Mouse (Mus musculus): ENCODE data around the gene Cdk15. TPM values are rescaled to one million over a fixed set of nuclear protein-coding genes. Genes with fewer than 3 reads are reported as not detected.

Gene Cdk15
- polyA plus RNA-seq, 1 experiment = not detected

DNA sequence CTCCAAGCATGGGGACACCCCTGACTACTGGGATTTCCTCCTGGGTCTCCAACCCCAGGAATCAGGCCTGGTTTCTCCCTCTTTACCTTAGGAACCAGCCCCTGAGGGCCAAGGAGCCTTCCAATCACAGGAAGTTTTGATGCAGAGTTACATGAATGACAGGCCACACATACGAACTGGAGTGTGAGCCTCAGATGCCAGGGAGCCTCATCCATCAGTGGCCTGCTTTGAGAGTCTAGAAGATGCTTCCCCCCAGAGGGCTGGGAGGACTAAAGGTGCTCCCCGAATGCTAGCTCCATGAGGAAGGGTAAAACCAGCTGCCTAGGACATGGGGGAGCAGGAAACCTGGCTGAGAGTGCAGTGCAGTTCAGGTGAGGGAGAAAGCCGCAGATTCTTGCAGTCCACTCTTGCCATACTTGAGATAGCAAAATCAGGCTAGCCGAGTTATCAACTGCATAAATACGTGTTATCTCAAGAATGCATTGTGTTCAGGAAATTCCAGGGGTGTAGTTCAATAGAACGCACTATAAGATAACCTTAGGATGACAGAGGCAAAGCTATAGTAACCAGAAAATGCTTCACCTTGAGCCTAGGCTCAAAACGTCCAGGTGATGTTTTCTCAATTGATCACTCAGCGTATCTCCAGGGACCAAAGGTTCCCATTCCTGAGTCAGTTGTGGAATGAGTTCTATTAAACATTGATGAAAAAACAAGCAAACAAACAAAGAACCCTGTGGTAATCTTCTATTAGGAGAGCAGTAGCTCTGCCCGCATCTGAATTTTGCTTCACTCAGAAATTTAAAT, 64.6 kb downstream of the Cdk15 start:
- Histone ChIP-seq H3K4me1 (peaks cover 4% of the 10 kb centered on the region), H3K36me3 (replicated peaks; ENCODE audit: low read length) (no peaks in the 10 kb centered on the region), H3K4me3 (replicated peaks) (no peak overlapping the region), H3K9me3 (peaks cover 12% of the 10 kb centered on the region), H3K27me3 (replicated peaks) (peaks cover 2% of the 10 kb centered on the region)
- TF ChIP-seq FLI1 (IDR thresholded peaks at IDR 0.05; ENCODE audit: low read length) (no peak), GATA1 (IDR thresholded peaks at IDR 0.05; ENCODE audit: borderline replicate concordance, low read length) (no peak)

DNA sequence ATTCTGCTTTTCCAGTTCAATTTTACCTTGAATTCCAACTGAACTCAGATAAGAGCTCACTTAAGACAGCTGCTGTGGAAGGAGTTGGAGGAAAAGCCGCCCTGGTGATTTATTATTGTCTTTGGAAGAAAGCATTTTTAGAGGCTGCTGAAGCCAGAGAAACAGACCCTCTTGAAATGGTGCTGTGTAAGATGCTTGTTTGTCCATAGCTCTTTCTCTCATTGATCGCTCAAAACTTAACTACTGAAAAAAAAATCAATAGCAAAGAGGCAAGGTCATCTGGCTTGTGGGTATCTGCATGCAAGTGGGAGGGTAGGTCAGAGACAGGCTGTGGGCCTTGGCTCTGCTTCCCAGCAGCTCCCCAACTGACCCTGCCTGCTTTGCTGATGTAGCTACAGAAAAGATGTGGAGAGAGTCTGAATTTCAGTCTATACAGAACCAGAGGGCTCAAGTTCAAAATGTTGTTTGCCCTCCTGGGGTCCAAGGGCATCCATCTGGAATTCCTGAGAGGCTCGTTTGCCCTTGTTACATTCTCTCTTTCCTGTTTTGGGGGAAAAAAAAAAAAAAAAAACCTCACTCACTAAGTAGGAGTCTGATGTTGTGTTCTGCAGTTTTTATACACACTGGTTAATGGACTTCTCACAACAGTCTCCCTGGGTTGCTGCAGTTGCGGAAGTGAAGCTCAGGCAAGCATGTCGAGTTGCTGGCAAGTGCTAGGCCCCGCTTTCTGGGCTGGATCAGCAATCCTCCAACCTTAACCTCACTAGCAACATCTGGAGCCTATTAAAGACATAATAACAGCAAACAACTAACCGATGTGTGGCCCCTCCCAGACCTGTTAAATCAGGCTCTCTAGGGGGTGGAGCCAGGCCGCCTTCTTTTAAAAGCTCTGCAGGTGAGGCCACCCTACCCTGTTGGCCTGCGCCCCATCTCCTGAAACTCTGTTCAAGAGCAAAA, 65.5 kb downstream of the Cdk15 start:
- H3K36me3 ChIP-seq (replicated peaks; ENCODE audit: low read length) = no peaks in the 10 kb centered on the region
- H3K27me3 ChIP-seq (replicated peaks) = peaks cover 4% of the 10 kb centered on the region
- TF ChIP-seq GATA1 (IDR thresholded peaks at IDR 0.05; ENCODE audit: borderline replicate concordance, low read length) = no peak
- TF ChIP-seq FLI1 (IDR thresholded peaks at IDR 0.05; ENCODE audit: low read length) = no peak
- H3K4me3 ChIP-seq (replicated peaks) = no peak overlapping the region
- H3K4me1 ChIP-seq = no peaks in the 10 kb centered on the region; the same call in 1 of the 2 replicates
- peaks cover 12% of the 10 kb centered on the region for H3K9me3 ChIP-seq

DNA sequence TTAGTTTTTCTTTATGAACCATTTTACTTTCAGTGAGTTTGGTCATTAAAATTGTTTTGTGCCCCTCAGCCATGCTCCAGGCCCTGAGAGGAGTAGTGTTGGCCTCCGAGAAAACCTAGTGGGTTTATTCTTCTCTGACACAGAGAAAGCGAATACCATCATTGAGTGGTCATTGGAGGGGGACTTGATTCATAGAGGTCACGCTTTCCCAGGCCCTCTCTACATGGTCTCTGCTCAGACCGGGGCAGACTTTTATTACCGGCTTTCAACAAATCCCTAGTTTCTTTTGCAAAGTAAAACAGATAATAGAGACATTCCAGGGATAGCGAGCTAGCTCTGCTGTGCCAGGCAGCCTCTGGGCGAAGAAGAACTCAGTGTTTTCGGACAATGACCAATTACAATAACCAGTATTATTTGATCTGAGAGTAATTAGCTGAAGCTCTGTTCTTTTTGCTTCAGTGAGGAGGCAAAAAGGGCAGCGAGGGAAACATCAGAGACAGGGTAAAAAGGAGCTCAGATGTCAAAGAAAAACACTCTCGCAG, 70.2 kb downstream of the Cdk15 start:
- peaks cover 12% of the 10 kb centered on the region for H3K9me3 ChIP-seq
- TF ChIP-seq FLI1 (IDR thresholded peaks at IDR 0.05; ENCODE audit: low read length) (no peak), GATA1 (IDR thresholded peaks at IDR 0.05; ENCODE audit: borderline replicate concordance, low read length) (no peak)
- H3K36me3 ChIP-seq (replicated peaks; ENCODE audit: low read length) = no peaks in the 10 kb centered on the region
- peaks cover 4% of the 10 kb centered on the region; the same call in 1 of the 2 replicates for H3K4me1 ChIP-seq
- peaks cover 41% of the 10 kb centered on the region for H3K27me3 ChIP-seq (replicated peaks)
- no peak overlapping the region for H3K4me3 ChIP-seq (replicated peaks)

DNA sequence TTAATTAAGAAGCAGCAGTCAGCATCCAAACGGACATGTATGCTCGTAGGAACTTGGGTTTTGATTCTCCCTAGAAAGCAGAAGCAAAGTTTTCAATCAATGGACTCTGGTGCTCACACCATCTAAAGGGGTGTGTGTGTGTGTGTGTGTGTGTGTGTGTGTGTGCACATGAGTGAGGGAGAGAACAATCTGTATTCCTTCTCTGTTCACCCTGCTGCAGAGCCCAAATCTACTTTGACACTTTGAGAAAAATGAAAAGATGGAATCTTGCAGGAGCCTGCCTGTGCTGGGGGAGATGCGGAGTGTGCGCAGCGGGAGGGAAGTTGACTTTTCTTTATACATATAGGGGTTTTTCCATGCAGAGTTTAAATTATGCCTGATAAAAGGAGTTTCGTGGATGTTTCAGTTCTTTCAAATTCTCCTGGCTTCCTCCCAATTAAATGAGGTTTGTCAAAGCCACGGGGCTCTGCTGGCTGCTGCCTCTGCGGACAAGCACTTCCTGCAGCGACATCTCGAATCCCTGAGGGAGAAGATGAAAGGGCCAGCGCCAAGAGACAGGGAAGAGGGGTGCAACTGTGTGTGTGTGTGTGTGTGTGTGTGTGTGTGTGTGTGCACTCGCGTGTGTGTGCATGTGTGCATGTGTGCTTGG, 76.2 kb downstream of the Cdk15 start:
- TF ChIP-seq FLI1 (IDR thresholded peaks at IDR 0.05; ENCODE audit: low read length) (no peak), GATA1 (IDR thresholded peaks at IDR 0.05; ENCODE audit: borderline replicate concordance, low read length) (no peak)
- Histone ChIP-seq H3K4me1 (peaks cover 4% of the 10 kb centered on the region; the same call in 1 of the 2 replicates), H3K27me3 (replicated peaks) (peaks cover 76% of the 10 kb centered on the region), H3K4me3 (replicated peaks) (no peak overlapping the region), H3K9me3 (no peaks in the 10 kb centered on the region), H3K36me3 (replicated peaks; ENCODE audit: low read length) (no peaks in the 10 kb centered on the region)

DNA sequence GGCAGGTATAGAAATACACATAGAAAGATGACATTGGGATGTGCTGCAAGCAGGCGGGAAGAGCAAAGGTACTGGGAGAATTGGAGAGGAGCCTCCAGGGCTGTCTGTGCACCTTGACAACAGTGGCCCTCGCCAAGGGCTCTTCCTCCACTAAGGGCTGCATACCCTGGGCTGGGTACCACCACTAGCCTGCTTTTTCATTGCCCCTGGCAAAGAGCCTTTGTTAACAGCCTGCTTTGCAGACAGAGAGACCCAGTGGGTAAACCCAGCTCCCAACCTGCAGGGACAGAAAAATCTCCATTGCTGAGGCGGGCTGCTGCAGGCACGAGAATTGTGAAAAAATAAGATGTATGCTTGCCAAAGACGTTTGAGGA, 76.7 kb downstream of the Cdk15 start:
- no peaks in the 10 kb centered on the region for H3K36me3 ChIP-seq (replicated peaks; ENCODE audit: low read length)
- TF ChIP-seq FLI1 (IDR thresholded peaks at IDR 0.05; ENCODE audit: low read length) = no peak
- TF ChIP-seq GATA1 (IDR thresholded peaks at IDR 0.05; ENCODE audit: borderline replicate concordance, low read length) = no peak
- H3K27me3 ChIP-seq (replicated peaks) = peaks cover 71% of the 10 kb centered on the region
- no peak overlapping the region for H3K4me3 ChIP-seq (replicated peaks)
- H3K9me3 ChIP-seq = no peaks in the 10 kb centered on the region
- peaks cover 4% of the 10 kb centered on the region; the same call in 1 of the 2 replicates for H3K4me1 ChIP-seq

DNA sequence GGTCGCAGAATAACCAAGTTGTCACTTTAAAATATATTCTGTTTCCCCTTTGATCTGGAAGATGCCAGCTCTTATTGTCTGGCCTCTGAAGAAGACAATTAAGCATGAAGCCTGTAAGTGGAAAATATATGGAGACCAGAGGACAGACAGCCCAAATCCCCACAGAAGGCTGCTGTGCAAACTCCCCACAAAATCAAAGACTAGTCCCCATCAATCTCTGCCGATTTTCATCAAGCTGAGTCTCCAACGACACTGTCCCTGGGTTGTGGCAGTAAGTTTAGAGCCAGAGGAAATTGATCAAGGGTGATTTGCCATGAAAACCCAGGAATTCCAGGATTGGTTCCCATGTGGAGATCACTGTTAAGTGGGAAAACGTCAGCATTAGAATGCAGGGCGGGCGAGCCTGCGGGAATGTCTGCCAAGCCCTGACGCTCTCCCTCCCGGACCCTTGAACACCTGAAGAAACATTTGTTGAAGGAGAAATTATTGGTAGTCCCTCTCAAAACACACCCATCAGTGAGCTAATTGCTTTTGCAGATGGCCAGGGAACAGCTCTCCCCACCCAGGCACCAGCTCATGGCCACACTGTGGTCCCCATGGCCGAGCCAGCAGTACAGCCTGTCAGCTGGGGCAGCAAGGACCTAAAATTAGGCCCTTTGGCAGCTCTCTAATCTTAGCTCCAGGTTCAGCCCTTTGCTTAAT, 77.3 kb downstream of the Cdk15 start:
- Histone ChIP-seq H3K4me3 (replicated peaks) (no peak overlapping the region), H3K4me1 (peaks cover 4% of the 10 kb centered on the region; the same call in 1 of the 2 replicates), H3K9me3 (no peaks in the 10 kb centered on the region), H3K36me3 (replicated peaks; ENCODE audit: low read length) (no peaks in the 10 kb centered on the region), H3K27me3 (replicated peaks) (peaks cover 69% of the 10 kb centered on the region)
- no peak for TF ChIP-seq GATA1 (IDR thresholded peaks at IDR 0.05; ENCODE audit: borderline replicate concordance, low read length)
- no peak for TF ChIP-seq FLI1 (IDR thresholded peaks at IDR 0.05; ENCODE audit: low read length)

DNA sequence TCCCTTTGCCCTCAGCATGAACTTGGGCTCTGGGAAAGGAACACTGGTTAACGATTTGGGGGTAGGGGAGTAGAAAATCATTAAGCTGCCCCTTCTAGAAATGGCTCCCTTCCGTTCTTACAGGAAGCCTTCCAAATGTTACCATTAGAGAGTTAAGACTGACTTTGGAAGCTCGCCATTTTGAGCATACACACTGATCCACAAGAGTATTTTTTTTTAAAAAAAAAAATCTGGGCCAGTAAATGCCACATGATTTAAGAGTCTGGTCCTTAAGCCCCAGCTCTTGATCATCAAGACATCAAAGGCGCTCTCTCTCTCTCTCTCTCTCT, 77.8 kb downstream of the Cdk15 start:
- Histone ChIP-seq H3K4me3 (replicated peaks) (no peak overlapping the region), H3K36me3 (replicated peaks; ENCODE audit: low read length) (no peaks in the 10 kb centered on the region), H3K27me3 (replicated peaks) (peaks cover 67% of the 10 kb centered on the region), H3K9me3 (no peaks in the 10 kb centered on the region), H3K4me1 (peaks cover 4% of the 10 kb centered on the region; the same call in 1 of the 2 replicates)
- no peak for TF ChIP-seq GATA1 (IDR thresholded peaks at IDR 0.05; ENCODE audit: borderline replicate concordance, low read length)
- no peak for TF ChIP-seq FLI1 (IDR thresholded peaks at IDR 0.05; ENCODE audit: low read length)

DNA sequence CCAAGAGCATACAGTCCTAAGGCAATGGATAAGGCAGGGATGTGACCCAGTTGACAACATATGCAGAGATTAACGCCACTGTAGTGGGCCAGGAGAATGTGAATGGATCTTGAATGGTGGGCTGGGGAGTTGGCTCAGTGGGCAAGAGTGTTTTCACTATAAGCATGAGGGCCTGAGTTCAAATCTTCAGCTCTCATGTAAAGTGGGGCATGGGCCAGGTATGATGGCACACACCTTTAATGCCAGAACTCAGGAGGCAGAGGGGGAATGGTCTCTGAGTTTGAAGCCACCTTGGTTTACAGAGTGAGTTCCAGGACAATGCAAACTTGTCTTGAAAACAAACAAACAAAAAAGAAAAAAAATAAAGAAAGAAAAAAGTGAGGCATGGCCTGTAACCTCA, 79.5 kb downstream of the Cdk15 start:
- TF ChIP-seq GATA1 (IDR thresholded peaks at IDR 0.05; ENCODE audit: borderline replicate concordance, low read length) = no peak
- TF ChIP-seq FLI1 (IDR thresholded peaks at IDR 0.05; ENCODE audit: low read length) = no peak
- Histone ChIP-seq H3K4me1 (peaks cover 12% of the 10 kb centered on the region), H3K36me3 (replicated peaks; ENCODE audit: low read length) (no peaks in the 10 kb centered on the region), H3K27me3 (replicated peaks) (peaks cover 65% of the 10 kb centered on the region), H3K4me3 (replicated peaks) (no peak overlapping the region), H3K9me3 (no peaks in the 10 kb centered on the region)

Measured in megakaryocyte, embryonic 14.5 days (primary cell).